Mouse (Mus musculus) neural tube, embryonic 14.5 days (tissue): ENCODE results near the gene Grid1. TPM values are rescaled to one million over a fixed set of nuclear protein-coding genes. Genes with fewer than 3 reads are reported as not detected.

ENCODE experiments used
- ATAC-seq: fragments of 200-750 bp; cut with Nextera tagmentation; 2 replicates; pipeline ENCODE4 v1.8.0; 2017; ENCODE audit warnings: low read depth, mild to moderate bottlenecking, moderate TSS enrichment, moderate library complexity
- H3K27ac ChIP-seq: fragments of 300-500 bp; sonication (generic); 2 replicates; pipeline ENCODE4 v1.5.1; 2014; ENCODE audit warnings: low read depth, mild to moderate bottlenecking, control low read depth, low read length, moderate library complexity, mixed read lengths
- H3K27me3 ChIP-seq: fragments of 300-500 bp; sonication (generic); 2 replicates; pipeline ENCODE4 v1.6.1; 2014; ENCODE audit warnings: low read length; ENCODE audit not compliant: control insufficient read depth, insufficient read depth
- H3K36me3 ChIP-seq: fragments of 300-500 bp; sonication (generic); 2 replicates; pipeline ENCODE4 v1.6.1; 2014; ENCODE audit warnings: low read length, mixed read lengths; ENCODE audit not compliant: control insufficient read depth, insufficient read depth
- H3K4me1 ChIP-seq: fragments of 300-500 bp; sonication (generic); 2 replicates; pipeline ENCODE4 v1.6.1; 2014; ENCODE audit warnings: low read length; ENCODE audit not compliant: control insufficient read depth, insufficient read depth
- H3K4me2 ChIP-seq: fragments of 300-500 bp; sonication (generic); 2 replicates; pipeline ENCODE4 v1.6.1; 2014; ENCODE audit warnings: mild to moderate bottlenecking, low read depth, low read length, control low read depth
- H3K4me3 ChIP-seq: fragments of 300-500 bp; sonication (generic); 2 replicates; pipeline ENCODE4 v1.5.1; 2014; ENCODE audit warnings: low read depth, low read length, control low read depth, mixed read lengths
- H3K9ac ChIP-seq: fragments of 300-500 bp; sonication (generic); replicated peaks from 2 replicates; pipeline ENCODE4 v1.6.1; 2014; ENCODE audit warnings: low read depth, mild to moderate bottlenecking, control low read depth, low read length, mixed read lengths
- H3K9me3 ChIP-seq: fragments of 300-500 bp; sonication (generic); 2 replicates; pipeline ENCODE4 v1.6.1; 2016; ENCODE audit warnings: low read length; ENCODE audit not compliant: control insufficient read depth
- WGBS: fragments of 180-500 bp; shearing (Covaris S2); extraction: QIAGEN DNeasy Blood & Tissue Kit; methylation state at CpG from one replicate; pipeline ENCODE4 v1.1.7; 2014; 5-methylcytosine and 5-hydroxymethylcytosine counted together
- microRNA counts: library from miRNA; unstranded; fragments of <30 nt; microRNA quantifications from one replicate; lab custom pipeline; 2016
- microRNA-seq: library from miRNA; unstranded; fragments of <30 nt; microRNA quantifications from one replicate; pipeline ENCODE4, GENCODE M21; 2016
- polyA plus RNA-seq: library from polyadenylated mRNA; unstranded; fragments of >200 nt; fragmentation: Nextera tagmentation; extraction: Ambion mirVana; gene quantifications from 2 replicates; pipeline ENCODE4 v1.2.1, GENCODE M21; 2014

The Grid1 gene
- polyA plus RNA-seq, 1 experiment from 2014 or later, result 7.9 TPM

DNA sequence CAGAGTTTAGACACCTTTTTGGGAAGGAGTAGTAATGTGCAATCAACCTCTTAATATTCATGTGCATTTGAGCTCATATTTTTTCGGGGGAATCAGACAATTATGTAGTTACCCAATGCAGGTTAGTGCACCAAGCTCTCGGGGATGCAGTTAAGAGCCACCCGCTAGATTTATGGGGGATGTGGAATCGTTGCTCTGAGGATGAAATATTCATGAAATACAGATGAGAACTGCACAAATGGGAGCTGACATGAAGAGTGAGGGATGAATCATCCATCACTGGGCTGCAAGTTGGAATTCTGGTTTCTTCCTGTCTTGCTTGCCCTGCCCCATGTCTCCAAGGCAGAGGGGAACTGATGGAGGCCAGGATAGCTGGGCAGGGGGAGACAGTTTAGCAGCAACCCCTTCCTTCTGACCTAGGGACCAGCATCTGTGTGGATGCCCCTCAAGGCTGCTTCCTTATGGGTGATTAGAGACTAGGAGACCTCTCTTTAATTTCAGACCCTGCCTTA, 753.1 kb downstream of the Grid1 start:
- no peaks in the 10 kb centered on the region for H3K27me3 ChIP-seq
- H3K4me2 ChIP-seq, result no peak overlapping the region
- H3K27ac ChIP-seq, result no peak overlapping the region
- H3K9me3 ChIP-seq, result no peaks in the 10 kb centered on the region
- H3K4me1 ChIP-seq, result no peaks in the 10 kb centered on the region
- H3K36me3 ChIP-seq, result no peaks in the 10 kb centered on the region
- ATAC-seq, result peak; percentile 68; the same call in 1 of the 2 replicates
- no peak overlapping the region for H3K4me3 ChIP-seq
- WGBS, result 53% methylated on average over 4 of the region's 4 CpGs
- H3K9ac ChIP-seq, result no peak overlapping the region

DNA sequence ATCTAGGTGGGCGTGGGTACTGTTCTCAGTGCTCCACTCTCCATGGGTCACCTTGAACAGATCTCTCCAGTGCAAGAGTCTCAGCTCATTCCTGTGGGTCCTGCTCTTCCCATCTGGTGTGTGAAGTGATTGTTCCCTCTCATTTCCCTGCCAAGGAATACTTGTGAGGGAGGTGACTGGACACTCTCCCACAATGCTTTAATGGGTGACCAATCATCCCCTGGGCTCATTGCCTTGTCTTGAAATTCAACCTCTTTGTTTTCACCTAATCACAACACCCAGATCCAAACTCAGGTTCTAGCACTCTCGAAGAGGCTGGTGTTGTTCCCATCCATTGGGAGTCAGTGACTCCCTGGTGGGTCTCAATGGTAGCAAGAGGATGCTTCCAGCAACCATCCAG, 754.6 kb downstream of the Grid1 start:
- Histone ChIP-seq H3K4me3 (no peak overlapping the region), H3K27ac (no peak overlapping the region), H3K27me3 (no peaks in the 10 kb centered on the region), H3K9ac (no peak overlapping the region), H3K4me1 (no peaks in the 10 kb centered on the region), H3K36me3 (no peaks in the 10 kb centered on the region), H3K4me2 (no peak overlapping the region), H3K9me3 (no peaks in the 10 kb centered on the region)
- ATAC-seq, result no peak
- WGBS, result 82% methylated on average over 2 of the region's 2 CpGs

DNA sequence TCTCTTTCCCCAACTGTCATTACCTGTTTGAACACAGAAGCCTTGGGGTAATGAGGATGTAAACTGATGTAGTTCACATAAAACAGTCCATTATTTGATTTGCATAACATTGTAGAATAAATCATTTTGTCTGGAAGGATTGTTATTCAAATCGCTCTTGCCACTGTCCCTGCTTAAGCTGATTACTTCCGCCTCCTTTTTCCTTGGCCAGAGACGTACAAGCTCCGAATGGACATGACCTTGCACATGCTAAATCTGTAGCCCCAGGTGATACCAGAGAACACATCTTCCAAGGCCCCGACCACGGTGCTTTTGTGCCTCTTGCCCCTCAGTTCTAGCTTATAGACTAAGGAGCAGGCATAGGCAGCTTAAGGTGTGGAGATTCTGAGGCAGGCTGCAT, 755.4 kb downstream of the Grid1 start:
- Histone ChIP-seq H3K27ac (no peak overlapping the region), H3K4me1 (no peaks in the 10 kb centered on the region), H3K36me3 (no peaks in the 10 kb centered on the region), H3K4me3 (no peak overlapping the region), H3K9ac (no peak overlapping the region), H3K27me3 (no peaks in the 10 kb centered on the region), H3K4me2 (no peak overlapping the region), H3K9me3 (no peaks in the 10 kb centered on the region)
- ATAC-seq, result no peak
- WGBS, result 53% methylated on average over 6 of the region's 6 CpGs

DNA sequence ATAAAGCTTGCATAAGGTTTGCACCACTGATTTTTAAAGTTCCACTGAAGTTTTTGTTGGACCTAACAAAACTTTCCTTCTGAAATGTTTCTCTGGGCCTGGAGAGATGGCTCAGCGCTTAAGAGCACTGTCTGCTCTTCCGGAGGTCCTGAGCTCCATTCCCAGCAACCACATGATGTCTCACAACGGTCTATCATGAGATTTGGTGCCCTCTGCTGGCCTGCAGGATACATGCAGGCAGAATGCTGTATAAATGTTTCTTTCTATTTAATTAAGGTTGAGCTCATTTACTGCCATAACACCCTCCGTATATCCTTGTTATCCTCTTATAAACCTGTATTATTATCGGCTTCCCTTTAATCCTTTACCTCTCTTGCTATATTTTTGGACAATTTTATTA, 805.8 kb downstream of the Grid1 start:
- no peaks in the 10 kb centered on the region for H3K36me3 ChIP-seq
- H3K4me1 ChIP-seq, result no peaks in the 10 kb centered on the region
- H3K27me3 ChIP-seq, result no peaks in the 10 kb centered on the region
- H3K4me2 ChIP-seq, result no peak overlapping the region
- no peak overlapping the region for H3K27ac ChIP-seq
- H3K4me3 ChIP-seq, result no peak overlapping the region
- no peak for ATAC-seq
- H3K9me3 ChIP-seq, result no peaks in the 10 kb centered on the region; the same call in 1 of the 2 replicates
- WGBS, result 93% methylated on average over 5 of the region's 5 CpGs
- no peak overlapping the region for H3K9ac ChIP-seq

MicroRNAs encoded within 50 kb of the gene (microRNA counts, 519-probe panel; counts per million panel counts)
- 1,881 counts per million, percentile 4 among the panel's probes with 10 or more counts for microRNA mmu-miR-346 (lab: Ali Mortazavi, UCI)

Small RNA genes lying within 50 kb of the gene (microRNA-seq; reads per million reads assigned to microRNA genes)
- 166 reads per million, percentile 52 among the genes with 10 or more reads in this experiment for gene Mir346

Other genes starting within 250 kb of the Grid1 start
- 0.57 and 0.91 TPM in 2 replicates for gene Ldb3, start 231.4 kb upstream of the Grid1 start, polyA plus RNA-seq
- gene Opn4, start 220.0 kb upstream of the Grid1 start, polyA plus RNA-seq, result not detected in 2 replicates
- 15.4 and 18.5 TPM in 2 replicates for gene Wapl, start 146.2 kb upstream of the Grid1 start, polyA plus RNA-seq